Mouse (Mus musculus) heart, adult 8-10 months (tissue): ENCODE results near the gene Creld1. TPM values are rescaled to one million over a fixed set of nuclear protein-coding genes. Genes with fewer than 3 reads are reported as not detected.
A peak's percentile ranks its signal among the peaks of the same experiment; 100 is the strongest.

Experiments used
- DNase-seq: peaks from one replicate; pipeline ENCODE4 v3.0.0; 2022; ENCODE audit warnings: low spot score
- total RNA-seq, 4 experiments: library from RNA; stranded (reverse); gene quantifications; 2 replicates each; pipeline ENCODE4 v1.2.4; 2022

Gene Creld1
- total RNA-seq, 4 experiments from 2014 or later: 53.9 to 63.4 (median 59.2) TPM

GRCm38 (mm10) chr6:113469432-113469831 lies 13.7 kb upstream of the Creld1 start:
- peak; percentile 70 for DNase-seq

GRCm38 (mm10) chr6:113471297-113471936 lies 11.7 kb upstream of the Creld1 start, which contains the start of gene Il17rc:
Il17rc (plus strand) TSS chr6:113471427.
- DNase-seq: peak; percentile 69

- no peak for DNase-seq
Measured at GRCm38 (mm10) chr6:113472061-113472460, 11.0 kb upstream of the Creld1 start.

GRCm38 (mm10) chr6:113473246-113473645 lies 9.9 kb upstream of the Creld1 start:
- no peak for DNase-seq

GRCm38 (mm10) chr6:113473715-113474114 lies 9.4 kb upstream of the Creld1 start:
- no peak for DNase-seq

- no peak for DNase-seq
Measured at GRCm38 (mm10) chr6:113477353-113477752, 5.7 kb upstream of the Creld1 start.

- DNase-seq: no peak
Measured at GRCm38 (mm10) chr6:113478906-113479305, 4.2 kb upstream of the Creld1 start.

- DNase-seq: peak; percentile 22
Measured at GRCm38 (mm10) chr6:113480555-113481373, 2.3 kb upstream of the Creld1 start.

GRCm38 (mm10) chr6:113482477-113483099 lies 509 bp upstream of the Creld1 start:
- DNase-seq: peak; percentile 11

GRCm38 (mm10) chr6:113483729-113484128 lies 632 bp downstream of the Creld1 start:
- no peak for DNase-seq

- no peak for DNase-seq
Measured at GRCm38 (mm10) chr6:113487125-113487576, 4.1 kb downstream of the Creld1 start.

GRCm38 (mm10) chr6:113489410-113489809 lies 6.3 kb downstream of the Creld1 start:
- no peak for DNase-seq

- DNase-seq: no peak
Measured at GRCm38 (mm10) chr6:113492101-113492864, 9.2 kb downstream of the Creld1 start.

- peak; percentile 63 for DNase-seq
Measured at GRCm38 (mm10) chr6:113494258-113494788, 11.2 kb downstream of the Creld1 start.

GRCm38 (mm10) chr6:113495071-113495675 lies 12.1 kb downstream of the Creld1 start:
- DNase-seq: no peak

GRCm38 (mm10) chr6:113499346-113499745 lies 16.2 kb downstream of the Creld1 start:
- no peak for DNase-seq

- no peak for DNase-seq
Measured at GRCm38 (mm10) chr6:113501388-113502084, 18.4 kb downstream of the Creld1 start, which contains the start of gene Prrt3. Prrt3 (minus strand) TSS chr6:113501931.

GRCm38 (mm10) chr6:113502801-113503200 lies 19.7 kb downstream of the Creld1 start:
- no peak for DNase-seq

- DNase-seq: no peak
Measured at GRCm38 (mm10) chr6:113505689-113506088, 22.6 kb downstream of the Creld1 start.

- no peak for DNase-seq
Measured at GRCm38 (mm10) chr6:113507130-113507529, 24.0 kb downstream of the Creld1 start.
